Mouse (Mus musculus) urinary bladder, postnatal 4 days (tissue): Measurements from ENCODE around the gene Fkbp2.

Source experiments
- DNase-seq, 2 experiments: peaks; one replicate each; pipeline ENCODE4 v3.0.0; 2021 to 2022; ENCODE audit warnings: low spot score in 2 of 2

The Fkbp2 gene

GRCm38 (mm10) chr19:6940396-6941351 lies 39.6 kb downstream of the Fkbp2 start:
- DNase-seq = peak in 1 of 2 experiments; percentile 58

GRCm38 (mm10) chr19:6939106-6940002 lies 40.9 kb downstream of the Fkbp2 start:
- DNase-seq = no peak

GRCm38 (mm10) chr19:6937541-6938465 lies 42.5 kb downstream of the Fkbp2 start:
- no peak for DNase-seq

- DNase-seq = no peak
Observed at GRCm38 (mm10) chr19:6936299-6936698, 44.0 kb downstream of the Fkbp2 start.

GRCm38 (mm10) chr19:6934195-6934977 lies 45.9 kb downstream of the Fkbp2 start, which contains the start of gene Kcnk4:
Kcnk4 (minus strand) TSS chr19:6934515.
- no peak for DNase-seq

- DNase-seq = no peak
Observed at GRCm38 (mm10) chr19:6933436-6934194, 46.7 kb downstream of the Fkbp2 start.

- no peak for DNase-seq
Observed at GRCm38 (mm10) chr19:6933102-6933435, 47.2 kb downstream of the Fkbp2 start.

- DNase-seq = no peak
Observed at GRCm38 (mm10) chr19:6932018-6932417, 48.3 kb downstream of the Fkbp2 start.

GRCm38 (mm10) chr19:6931002-6931401 lies 49.3 kb downstream of the Fkbp2 start:
- DNase-seq = no peak

- DNase-seq = no peak
Observed at GRCm38 (mm10) chr19:6928080-6928479, 52.2 kb downstream of the Fkbp2 start.
